Mouse (Mus musculus): ENCODE data around the gene Adgrg6.

Gene Adgrg6

GRCm38 (mm10) chr10:14385574-14385973 lies 159.9 kb downstream of the Adgrg6 start:
- DNase-seq (ENCODE audit: low spot score), result no peak

- DNase-seq (ENCODE audit: low spot score), result no peak
Measured at GRCm38 (mm10) chr10:14365065-14365589, 180.3 kb downstream of the Adgrg6 start.

GRCm38 (mm10) chr10:14363226-14363625 lies 182.2 kb downstream of the Adgrg6 start:
- no peak for DNase-seq (ENCODE audit: low spot score)

GRCm38 (mm10) chr10:14358271-14358670 lies 187.2 kb downstream of the Adgrg6 start:
- no peak for DNase-seq (ENCODE audit: low spot score)
